27 mouse cellular contexts compared by ENCODE assay signal in the genomic region with DNA sequence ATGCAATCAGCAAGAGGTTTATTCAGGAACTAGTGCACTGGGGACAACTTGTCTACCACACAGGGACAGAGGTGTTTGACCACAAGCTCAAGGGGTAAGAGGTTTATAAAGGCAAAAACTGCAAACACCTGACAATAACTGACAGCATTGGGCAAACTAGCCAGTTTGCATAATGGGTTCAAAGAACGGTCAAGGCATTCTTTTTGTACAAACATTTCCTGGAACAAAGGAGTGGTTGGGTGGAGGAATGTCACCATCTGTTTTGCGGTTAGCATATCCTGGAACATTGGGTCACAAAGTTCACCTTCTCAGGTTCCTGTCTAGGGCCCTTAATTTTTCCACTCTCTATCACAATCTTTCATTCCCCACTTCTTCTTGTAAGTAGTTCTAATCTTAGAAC. TPM values are rescaled to one million over a fixed set of nuclear protein-coding genes. Genes with fewer than 3 reads are reported as not detected.
A peak's percentile ranks its signal among the peaks of the same experiment; 100 is the strongest.
DNase-seq lines count a peak whose midpoint lies in the region; ATAC-seq and TF ChIP-seq lines count a peak whose summit lies in the region.
"Had no signal": no experiment of that assay in that cellular context is flagged by ENCODE, and none has a peak within 500 bp of the region (broad histone marks: within the 10 kb centered on the region; RNA-seq: fewer than 3 reads in every experiment).

No protein-coding gene starts in this region.

- no peak for TF ChIP-seq CTCF in kidney, adult 2 months (conservative IDR thresholded peaks at IDR 0.05; ENCODE audit: insufficient read depth, insufficient read length, low read depth, low read length)
- TF ChIP-seq CTCF in lung, postnatal 0 days (IDR thresholded peaks at IDR 0.05) = no peak

- H3K4me2 ChIP-seq in lung, postnatal 0 days (replicated peaks; ENCODE audit: low read depth, low read length) = no peak overlapping the region
- no peak overlapping the region for H3K4me2 ChIP-seq in stomach, embryonic 15.5 days
- no peak overlapping the region for H3K4me2 ChIP-seq in midbrain, embryonic 14.5 days (ENCODE audit: low read length)
- H3K4me2 ChIP-seq: forebrain, embryonic 12.5 days; heart, embryonic 13.5 days; hindbrain, embryonic 13.5 days; midbrain, embryonic 12.5 days; neural tube, embryonic 13.5 days had no signal

- H3K27me3 ChIP-seq in kidney, adult 2 months (replicated peaks; ENCODE audit: control insufficient read depth, insufficient read depth, low read length) = no peaks in the 10 kb centered on the region
- no peaks in the 10 kb centered on the region for H3K27me3 ChIP-seq in lung, postnatal 0 days (replicated peaks; ENCODE audit: insufficient read depth, low read length)
- H3K27me3 ChIP-seq in stomach, embryonic 15.5 days (replicated peaks) = no peaks in the 10 kb centered on the region
- no peaks in the 10 kb centered on the region for H3K27me3 ChIP-seq in midbrain, embryonic 14.5 days (ENCODE audit: control insufficient read depth, insufficient read depth, low read length)
- H3K27me3 ChIP-seq: forebrain, embryonic 12.5 days; heart, embryonic 13.5 days; hindbrain, embryonic 13.5 days; midbrain, embryonic 12.5 days; neural tube, embryonic 13.5 days had no signal

- no peaks in the 10 kb centered on the region for H3K4me1 ChIP-seq in kidney, adult 2 months (ENCODE audit: control insufficient read depth, insufficient read depth, low read length)
- no peaks in the 10 kb centered on the region for H3K4me1 ChIP-seq in lung, postnatal 0 days (ENCODE audit: insufficient read depth, low read depth, low read length)
- H3K4me1 ChIP-seq in stomach, embryonic 15.5 days = no peaks in the 10 kb centered on the region
- H3K4me1 ChIP-seq in midbrain, embryonic 14.5 days (ENCODE audit: control insufficient read depth, insufficient read depth, low read length) = no peaks in the 10 kb centered on the region
- H3K4me1 ChIP-seq: forebrain, embryonic 12.5 days; heart, embryonic 13.5 days; hindbrain, embryonic 13.5 days; midbrain, embryonic 12.5 days; neural tube, embryonic 13.5 days had no signal

- no peak overlapping the region for H3K27ac ChIP-seq in kidney, adult 2 months (ENCODE audit: insufficient read depth, low read depth, low read length)
- no peak overlapping the region for H3K27ac ChIP-seq in lung, postnatal 0 days (ENCODE audit: low read length)
- H3K27ac ChIP-seq in stomach, embryonic 15.5 days = no peak overlapping the region
- H3K27ac ChIP-seq in midbrain, embryonic 14.5 days (replicated peaks; ENCODE audit: low read depth, low read length) = no peak overlapping the region
- H3K27ac ChIP-seq: forebrain, embryonic 12.5 days; heart, embryonic 13.5 days; hindbrain, embryonic 13.5 days; layer of hippocampus, adult 2 months; midbrain, embryonic 12.5 days; neural tube, embryonic 13.5 days had no signal

- no peak overlapping the region for H3K4me3 ChIP-seq in kidney, adult 2 months (ENCODE audit: insufficient read depth, low read depth, low read length)
- no peak overlapping the region for H3K4me3 ChIP-seq in lung, postnatal 0 days (ENCODE audit: low read depth, low read length)
- H3K4me3 ChIP-seq in stomach, embryonic 15.5 days (replicated peaks) = no peak overlapping the region
- no peak overlapping the region for H3K4me3 ChIP-seq in midbrain, embryonic 14.5 days (replicated peaks; ENCODE audit: low read depth, low read length)
- H3K4me3 ChIP-seq: forebrain, embryonic 12.5 days; heart, embryonic 13.5 days; hindbrain, embryonic 13.5 days; layer of hippocampus, adult 2 months; midbrain, embryonic 12.5 days; neural tube, embryonic 13.5 days had no signal

- ATAC-seq in lung, postnatal 0 days = no peak
- peak; percentile 47 for ATAC-seq in stomach, embryonic 15.5 days (ENCODE audit: insufficient read depth, low FRiP score, low read depth)
- ATAC-seq in midbrain, embryonic 14.5 days (ENCODE audit: low FRiP score, low TSS enrichment) = no peak

- H3K9ac ChIP-seq in lung, postnatal 0 days (replicated peaks; ENCODE audit: low read depth) = no peak overlapping the region
- no peak overlapping the region for H3K9ac ChIP-seq in stomach, embryonic 15.5 days
- no peak overlapping the region for H3K9ac ChIP-seq in midbrain, embryonic 14.5 days (replicated peaks; ENCODE audit: low read length)
- H3K9ac ChIP-seq: forebrain, embryonic 12.5 days; heart, embryonic 13.5 days; hindbrain, embryonic 13.5 days; midbrain, embryonic 12.5 days; neural tube, embryonic 13.5 days had no signal

- TF ChIP-seq POLR2A in kidney, adult 2 months (IDR thresholded peaks at IDR 0.05; ENCODE audit: low read depth, low read length) = no peak

- WGBS in kidney, adult 2 months = 52% methylated on average over 2 of the region's 2 CpGs
- 65% methylated on average over 2 of the region's 2 CpGs for WGBS in lung, postnatal 0 days
- 64% methylated on average over 2 of the region's 2 CpGs for WGBS in stomach, embryonic 15.5 days
- 88% methylated on average over 2 of the region's 2 CpGs for WGBS in midbrain, embryonic 14.5 days

- TF ChIP-seq EP300 in lung, postnatal 0 days (IDR thresholded peaks at IDR 0.05) = peak; percentile 54; the same call in 1 of the 2 replicates

- no peaks in the 10 kb centered on the region for H3K9me3 ChIP-seq in lung, postnatal 0 days (ENCODE audit: low read length)
- no peaks in the 10 kb centered on the region for H3K9me3 ChIP-seq in stomach, embryonic 15.5 days
- H3K9me3 ChIP-seq in midbrain, embryonic 14.5 days (ENCODE audit: control insufficient read depth, low read length) = peaks cover 28% of the 10 kb centered on the region; the same call in 1 of the 2 replicates

- no peaks in the 10 kb centered on the region for H3K36me3 ChIP-seq in kidney, adult 2 months (ENCODE audit: control insufficient read depth, insufficient read depth, low read length)
- H3K36me3 ChIP-seq in lung, postnatal 0 days (ENCODE audit: insufficient read depth, low read length) = no peaks in the 10 kb centered on the region
- H3K36me3 ChIP-seq in stomach, embryonic 15.5 days = no peaks in the 10 kb centered on the region
- no peaks in the 10 kb centered on the region for H3K36me3 ChIP-seq in midbrain, embryonic 14.5 days (ENCODE audit: control insufficient read depth, insufficient read depth, low read length)
- H3K36me3 ChIP-seq: forebrain, embryonic 12.5 days; heart, embryonic 13.5 days; hindbrain, embryonic 13.5 days; midbrain, embryonic 12.5 days; neural tube, embryonic 13.5 days had no signal

- DNase-seq in kidney, adult 2 months = peak; percentile 81
- no peak for DNase-seq in kidney, adult 18-20 months
- peak; percentile 5 for DNase-seq in lung, postnatal 0 days (ENCODE audit: low spot score)
- no peak for DNase-seq in lung, postnatal 4 days
- DNase-seq in Muller cell, postnatal 12 days (ENCODE audit: inconsistent ontology term) = peak; percentile 61
- DNase-seq in midbrain, embryonic 14.5 days = no peak
- no peak for DNase-seq in cerebellum, postnatal 25 days
- DNase-seq: adrenal gland, adult 2 months; B cell, adult 2 months; cerebellum, adult 2 months; gastrocnemius, postnatal 14 days; heart, adult 18-20 months; right cerebral cortex, adult 18-20 months; spleen, adult 18-20 months; thymus, adult 2 months had no signal

RNA-seq across cellular contexts. Expression of a gene that starts 16.4 kb away (rescaled TPM):
- polyA plus RNA-seq in kidney, adult 2 months (2012; rRNA removed) = not detected in 2 replicates
- not detected in 2 replicates for polyA plus RNA-seq in lung, postnatal 0 days (2015; fragmentation: Nextera tagmentation; extraction: Ambion mirVana)
- not detected in 2 replicates for polyA plus RNA-seq in stomach, embryonic 15.5 days (2015; fragmentation: Nextera tagmentation; extraction: Ambion mirVana)
- polyA plus RNA-seq in midbrain, embryonic 14.5 days (2014; fragmentation: Nextera tagmentation; extraction: Ambion mirVana) = not detected in 2 replicates
- polyA plus RNA-seq: adrenal gland, adult 2 months; cerebellum, adult 2 months; cortical plate, adult 2 months; embryonic facial prominence, embryonic 11.5 days; forebrain, embryonic 12.5 days; frontal cortex, adult 2 months; heart, embryonic 13.5 days; hindbrain, embryonic 13.5 days; intestine, embryonic 14.5 days; limb, embryonic 14.5 days; midbrain, embryonic 12.5 days; neural tube, embryonic 13.5 days; thymus, adult 2 months had no signal

RNA-seq across cellular contexts. Expression of a gene that starts 16.4 kb away (rescaled TPM):
- polyA plus RNA-seq in kidney, adult 2 months (2012; rRNA removed) = not detected in 2 replicates
- 0.01 and 0.02 TPM in 2 replicates for polyA plus RNA-seq in lung, postnatal 0 days (2015; fragmentation: Nextera tagmentation; extraction: Ambion mirVana)
- polyA plus RNA-seq in stomach, embryonic 15.5 days (2015; fragmentation: Nextera tagmentation; extraction: Ambion mirVana) = 0.01 TPM in 2 replicates
- polyA plus RNA-seq in midbrain, embryonic 14.5 days (2014; fragmentation: Nextera tagmentation; extraction: Ambion mirVana) = not detected in 2 replicates
- polyA plus RNA-seq: adrenal gland, adult 2 months; cerebellum, adult 2 months; cortical plate, adult 2 months; embryonic facial prominence, embryonic 11.5 days; forebrain, embryonic 12.5 days; frontal cortex, adult 2 months; heart, embryonic 13.5 days; hindbrain, embryonic 13.5 days; intestine, embryonic 14.5 days; limb, embryonic 14.5 days; midbrain, embryonic 12.5 days; neural tube, embryonic 13.5 days; thymus, adult 2 months had no signal

RNA-seq across cellular contexts. Expression of a gene that starts 23.6 kb away (rescaled TPM):
- not detected in 2 replicates for polyA plus RNA-seq in kidney, adult 2 months (2012; rRNA removed)
- not detected in 2 replicates for polyA plus RNA-seq in lung, postnatal 0 days (2015; fragmentation: Nextera tagmentation; extraction: Ambion mirVana)
- polyA plus RNA-seq in stomach, embryonic 15.5 days (2015; fragmentation: Nextera tagmentation; extraction: Ambion mirVana) = not detected in 2 replicates
- polyA plus RNA-seq in midbrain, embryonic 14.5 days (2014; fragmentation: Nextera tagmentation; extraction: Ambion mirVana) = not detected in 2 replicates
- polyA plus RNA-seq: adrenal gland, adult 2 months; cerebellum, adult 2 months; cortical plate, adult 2 months; embryonic facial prominence, embryonic 11.5 days; forebrain, embryonic 12.5 days; frontal cortex, adult 2 months; heart, embryonic 13.5 days; hindbrain, embryonic 13.5 days; intestine, embryonic 14.5 days; limb, embryonic 14.5 days; midbrain, embryonic 12.5 days; neural tube, embryonic 13.5 days; thymus, adult 2 months had no signal

Comparison
In these comparisons a context has a peak if more than half of its experiments do, and no peak if none do; other contexts are left out.
1. DNase-seq: peak in kidney, adult 2 months (single experiment), lung, postnatal 0 days (single experiment) and Muller cell, postnatal 12 days (single experiment); none in kidney, adult 18-20 months (single experiment), lung, postnatal 4 days (0 of 2), midbrain, embryonic 14.5 days (single experiment) and cerebellum, postnatal 25 days (0 of 2).